Mouse (Mus musculus): ENCODE measurements at regions not wholly inside any gene's neighbourhood (a gene's known extent, or its start where the extent isn't known, plus 50 kb on each side); places are given as distances from the start of the nearest gene placed in this dataset.

- TF ChIP-seq POLR2A (IDR thresholded peaks at IDR 0.05; ENCODE audit: insufficient read length, low read depth) (no peak), MYOG (IDR thresholded peaks at IDR 0.05; ENCODE audit: control insufficient read depth in 1 of 3, insufficient read depth in 1 of 3, insufficient read length in 2 of 3, low read depth in 2 of 3) (no peak), E2F4 (IDR thresholded peaks at IDR 0.05; ENCODE audit: insufficient read depth) (no peak), TCF3 (IDR thresholded peaks at IDR 0.05; ENCODE audit: insufficient read length, low read depth) (no peak), MAX (IDR thresholded peaks at IDR 0.05; ENCODE audit: low read depth) (no peak), CEBPB (IDR thresholded peaks at IDR 0.05; ENCODE audit: insufficient read depth, poor library complexity, severe bottlenecking) (no peak), TCF12 (IDR thresholded peaks at IDR 0.05; ENCODE audit: insufficient read depth, poor library complexity, severe bottlenecking) (no peak), USF1 (IDR thresholded peaks at IDR 0.05; ENCODE audit: low read depth) (no peak), MYOD1 (IDR thresholded peaks at IDR 0.05; ENCODE audit: control insufficient read depth in 1 of 3, insufficient read length in 2 of 3, low read depth in 2 of 3) (no peak), POLR2AphosphoS2 (IDR thresholded peaks at IDR 0.05; ENCODE audit: insufficient read length, low read depth) (no peak), SRF (IDR thresholded peaks at IDR 0.05; ENCODE audit: control insufficient read depth, insufficient read length, low read depth) (no peak)
Measured at GRCm38 (mm10) chr9:47240950-47241349, 242.4 kb downstream of the Gm4791 start.

Measured in myocyte (in vitro differentiated cells).